Mouse (Mus musculus) stomach, postnatal 0 days (tissue): ENCODE measurements at regions not wholly inside any gene's neighbourhood (a gene's known extent, or its start where the extent isn't known, plus 50 kb on each side); places are given as distances from the start of the nearest gene placed in this dataset.

Source experiments
- CTCF ChIP-seq: IDR thresholded peaks from 2 replicates; pipeline ENCODE4 v1.5.1; 2016; ENCODE audit warnings: antibody characterized with exemption, low read depth, mild to moderate bottlenecking, moderate library complexity
- EP300 ChIP-seq: optimal IDR thresholded peaks from 2 replicates; pipeline ENCODE3; 2016; ENCODE audit warnings: antibody characterized with exemption

DNA sequence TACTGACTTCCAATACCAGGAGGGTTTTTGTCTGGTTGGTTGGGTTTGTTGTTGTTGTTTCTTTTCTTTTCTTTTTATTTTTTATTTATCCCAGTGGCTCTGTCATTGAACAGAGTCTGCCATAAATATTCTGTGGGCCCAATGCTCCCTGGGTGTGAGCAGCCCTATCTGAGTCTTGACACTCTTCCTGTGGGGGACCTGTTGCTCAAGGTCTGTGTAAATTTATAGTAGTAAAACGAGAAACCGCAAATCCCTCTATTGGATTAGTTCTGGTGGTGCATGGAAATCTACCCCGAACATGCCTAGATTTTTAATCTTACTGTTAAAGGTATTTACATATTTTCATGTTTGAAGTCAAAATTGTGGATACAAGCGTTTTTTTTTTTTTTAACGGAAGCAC lies 395.2 kb downstream of the Atp23 start:
- TF ChIP-seq CTCF = no peak
- TF ChIP-seq EP300 = no peak
